8 mouse cellular contexts compared by ENCODE assay signal in the genomic region with DNA sequence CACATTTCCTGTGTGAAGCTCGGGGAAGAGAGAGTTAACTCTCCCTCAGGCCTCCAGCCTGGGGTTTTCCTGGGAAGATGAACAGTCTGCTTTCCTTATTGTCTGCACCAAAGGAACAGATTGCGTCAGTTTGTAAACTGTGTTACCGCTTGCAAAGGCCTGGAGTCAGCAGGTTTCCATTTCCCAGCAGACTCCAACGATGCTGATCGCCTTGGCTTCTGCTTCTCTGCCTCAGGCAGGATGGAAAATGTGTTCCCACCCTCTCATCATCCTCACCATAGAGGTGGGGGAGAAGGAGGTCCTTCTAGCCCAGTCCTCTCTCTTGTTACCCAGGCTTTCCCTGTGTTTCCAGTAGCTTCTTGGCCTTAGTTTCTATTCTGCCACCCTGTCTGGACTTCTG. TPM values are rescaled to one million over a fixed set of nuclear protein-coding genes. Genes with fewer than 3 reads are reported as not detected.
A peak's percentile ranks its signal among the peaks of the same experiment; 100 is the strongest.
DNase-seq lines count a peak whose midpoint lies in the region; ATAC-seq and TF ChIP-seq lines count a peak whose summit lies in the region.

No protein-coding gene starts in this region.

- intact Hi-C loops in left cerebral cortex, adult 2 months (cut with DNase I) = no loop called here

- H3K27ac ChIP-seq in left cerebral cortex, adult 2 months = peak overlapping the region; percentile 37; the same call in 1 of the 2 replicates
- no peak overlapping the region for H3K27ac ChIP-seq in hindbrain, embryonic 11.5 days (ENCODE audit: low read depth, low read length)
- H3K27ac ChIP-seq in midbrain, embryonic 14.5 days (replicated peaks; ENCODE audit: low read depth, low read length) = peak overlapping the region; percentile 58
- no peak overlapping the region for H3K27ac ChIP-seq in kidney, embryonic 15.5 days

- H3K27me3 ChIP-seq in hindbrain, embryonic 11.5 days (ENCODE audit: control insufficient read depth, insufficient read depth, low read length) = no peaks in the 10 kb centered on the region
- no peaks in the 10 kb centered on the region for H3K27me3 ChIP-seq in midbrain, embryonic 14.5 days (ENCODE audit: control insufficient read depth, insufficient read depth, low read length)
- no peaks in the 10 kb centered on the region for H3K27me3 ChIP-seq in kidney, embryonic 15.5 days

- H3K4me3 ChIP-seq in left cerebral cortex, adult 2 months = no peak overlapping the region
- no peak overlapping the region for H3K4me3 ChIP-seq in hindbrain, embryonic 11.5 days (ENCODE audit: low read depth, low read length)
- no peak overlapping the region for H3K4me3 ChIP-seq in midbrain, embryonic 14.5 days (replicated peaks; ENCODE audit: low read depth, low read length)
- no peak overlapping the region for H3K4me3 ChIP-seq in kidney, embryonic 15.5 days (replicated peaks)

- H3K4me1 ChIP-seq in hindbrain, embryonic 11.5 days (replicated peaks; ENCODE audit: control insufficient read depth, insufficient read depth, low read length) = peaks cover 2% of the 10 kb centered on the region
- peaks cover 16% of the 10 kb centered on the region for H3K4me1 ChIP-seq in midbrain, embryonic 14.5 days (ENCODE audit: control insufficient read depth, insufficient read depth, low read length)
- H3K4me1 ChIP-seq in kidney, embryonic 15.5 days = peaks cover 11% of the 10 kb centered on the region

- 43% methylated on average over 5 of the region's 5 CpGs for WGBS in hindbrain, embryonic 11.5 days
- 31% methylated on average over 5 of the region's 5 CpGs for WGBS in midbrain, embryonic 14.5 days
- 41% methylated on average over 5 of the region's 5 CpGs for WGBS in kidney, embryonic 15.5 days

- TF ChIP-seq CTCF in left cerebral cortex, adult 2 months (IDR thresholded peaks at IDR 0.05) = no peak

- no peak overlapping the region for H3K4me2 ChIP-seq in hindbrain, embryonic 11.5 days (replicated peaks; ENCODE audit: low read depth, low read length)
- no peak overlapping the region for H3K4me2 ChIP-seq in midbrain, embryonic 14.5 days (ENCODE audit: low read length)
- no peak overlapping the region for H3K4me2 ChIP-seq in kidney, embryonic 15.5 days

- no peak overlapping the region for H3K9ac ChIP-seq in hindbrain, embryonic 11.5 days (ENCODE audit: low read depth, low read length)
- H3K9ac ChIP-seq in midbrain, embryonic 14.5 days (replicated peaks; ENCODE audit: low read length) = no peak overlapping the region
- no peak overlapping the region for H3K9ac ChIP-seq in kidney, embryonic 15.5 days

- H3K9me3 ChIP-seq in hindbrain, embryonic 11.5 days (ENCODE audit: control insufficient read depth, low read length) = no peaks in the 10 kb centered on the region
- no peaks in the 10 kb centered on the region for H3K9me3 ChIP-seq in midbrain, embryonic 14.5 days (ENCODE audit: control insufficient read depth, low read length)
- no peaks in the 10 kb centered on the region for H3K9me3 ChIP-seq in kidney, embryonic 15.5 days (replicated peaks)

- no peaks in the 10 kb centered on the region for H3K36me3 ChIP-seq in hindbrain, embryonic 11.5 days (ENCODE audit: control insufficient read depth, insufficient read depth, low read length)
- no peaks in the 10 kb centered on the region for H3K36me3 ChIP-seq in midbrain, embryonic 14.5 days (ENCODE audit: control insufficient read depth, insufficient read depth, low read length)
- no peaks in the 10 kb centered on the region for H3K36me3 ChIP-seq in kidney, embryonic 15.5 days

- DNase-seq in left cerebral cortex, adult 2 months (ENCODE audit: extremely low spot score in 1 of 2, low spot score in 2 of 2) = no peak
- DNase-seq in left cerebral cortex, adult 11 months (ENCODE audit: low spot score) = no peak
- peak; percentile 41 for DNase-seq in cerebellum, adult 9-10 months
- no peak for DNase-seq in hindbrain, embryonic 11.5 days (ENCODE audit: low spot score)
- DNase-seq in midbrain, embryonic 14.5 days = peak; percentile 66
- DNase-seq in thymus, postnatal 25 days = no peak
- no peak for DNase-seq in ovary, postnatal 14 days (ENCODE audit: low spot score)

- ATAC-seq in hindbrain, embryonic 11.5 days (ENCODE audit: low FRiP score) = peak; percentile 41; the same call in 1 of the 2 replicates
- ATAC-seq in midbrain, embryonic 14.5 days (ENCODE audit: low FRiP score, low TSS enrichment) = peak; percentile 55; the same call in 1 of the 2 replicates
- no peak for ATAC-seq in kidney, embryonic 15.5 days (replicated peaks; ENCODE audit: low FRiP score)

RNA-seq across cellular contexts. Expression of gene Lrrc4, which starts 33.1 kb away (rescaled TPM):
- total RNA-seq in left cerebral cortex, adult 2 months (2021) = 100 to 1,000 TPM; 105 to 111 TPM
- 4.5 and 4.7 TPM in 2 replicates for polyA plus RNA-seq in hindbrain, embryonic 11.5 days (2014; fragmentation: Nextera tagmentation; extraction: Ambion mirVana)
- polyA plus RNA-seq in midbrain, embryonic 14.5 days (2014; fragmentation: Nextera tagmentation; extraction: Ambion mirVana) = 7.5 and 8.3 TPM in 2 replicates
- 1.8 and 1.9 TPM in 2 replicates for polyA plus RNA-seq in kidney, embryonic 15.5 days (2015; fragmentation: Nextera tagmentation; extraction: Ambion mirVana)

Comparison
In these comparisons a context has a peak if more than half of its experiments do, and no peak if none do; other contexts are left out.
1. DNase-seq: peak in cerebellum, adult 9-10 months (single experiment) and midbrain, embryonic 14.5 days (single experiment); none in left cerebral cortex, adult 2 months (0 of 2), left cerebral cortex, adult 11 months (single experiment), hindbrain, embryonic 11.5 days (single experiment), thymus, postnatal 25 days (single experiment) and ovary, postnatal 14 days (single experiment).
2. H3K27ac ChIP-seq: peak in left cerebral cortex, adult 2 months (single experiment) and midbrain, embryonic 14.5 days (single experiment); none in hindbrain, embryonic 11.5 days (single experiment) and kidney, embryonic 15.5 days (single experiment).